Mouse (Mus musculus): ENCODE data around the gene Osbpl7. TPM values are rescaled to one million over a fixed set of nuclear protein-coding genes. Genes with fewer than 3 reads are reported as not detected.

The Osbpl7 gene
- polyA plus RNA-seq, 1 experiment, result 9.1 TPM

GRCm38 (mm10) chr11:97018583-97019344 is 31.7 kb upstream of the Osbpl7 start:
- Histone ChIP-seq H3K27me3 (replicated peaks; ENCODE audit: control insufficient read depth, insufficient read depth, low read length) (peaks cover 5% of the 10 kb centered on the region), H3K4me3 (ENCODE audit: insufficient read depth, low read depth, low read length) (peak overlapping the region; percentile 18), H3K36me3 (ENCODE audit: control insufficient read depth, insufficient read depth, low read length) (no peaks in the 10 kb centered on the region), H3K27ac (ENCODE audit: insufficient read depth, low read depth, low read length) (no peak overlapping the region), H3K4me1 (ENCODE audit: control insufficient read depth, insufficient read depth, low read length) (no peaks in the 10 kb centered on the region)
- no peak for DNase-seq
- no peak for TF ChIP-seq POLR2A (IDR thresholded peaks at IDR 0.05; ENCODE audit: low read depth, low read length)
- no peak for TF ChIP-seq CTCF (conservative IDR thresholded peaks at IDR 0.05; ENCODE audit: insufficient read depth, insufficient read length, low read depth, low read length)
- WGBS, result 4% methylated on average over 68 of the region's 68 CpGs

GRCm38 (mm10) chr11:97019345-97019708 is 31.1 kb upstream of the Osbpl7 start:
- H3K4me3 ChIP-seq (ENCODE audit: insufficient read depth, low read depth, low read length), result no peak overlapping the region
- no peaks in the 10 kb centered on the region for H3K36me3 ChIP-seq (ENCODE audit: control insufficient read depth, insufficient read depth, low read length)
- no peak overlapping the region for H3K27ac ChIP-seq (ENCODE audit: insufficient read depth, low read depth, low read length)
- TF ChIP-seq POLR2A (IDR thresholded peaks at IDR 0.05; ENCODE audit: low read depth, low read length), result no peak
- TF ChIP-seq CTCF (conservative IDR thresholded peaks at IDR 0.05; ENCODE audit: insufficient read depth, insufficient read length, low read depth, low read length), result no peak
- peaks cover 5% of the 10 kb centered on the region for H3K27me3 ChIP-seq (replicated peaks; ENCODE audit: control insufficient read depth, insufficient read depth, low read length)
- H3K4me1 ChIP-seq (ENCODE audit: control insufficient read depth, insufficient read depth, low read length), result no peaks in the 10 kb centered on the region
- no peak for DNase-seq
- WGBS, result 41% methylated on average over 13 of the region's 13 CpGs

DNA sequence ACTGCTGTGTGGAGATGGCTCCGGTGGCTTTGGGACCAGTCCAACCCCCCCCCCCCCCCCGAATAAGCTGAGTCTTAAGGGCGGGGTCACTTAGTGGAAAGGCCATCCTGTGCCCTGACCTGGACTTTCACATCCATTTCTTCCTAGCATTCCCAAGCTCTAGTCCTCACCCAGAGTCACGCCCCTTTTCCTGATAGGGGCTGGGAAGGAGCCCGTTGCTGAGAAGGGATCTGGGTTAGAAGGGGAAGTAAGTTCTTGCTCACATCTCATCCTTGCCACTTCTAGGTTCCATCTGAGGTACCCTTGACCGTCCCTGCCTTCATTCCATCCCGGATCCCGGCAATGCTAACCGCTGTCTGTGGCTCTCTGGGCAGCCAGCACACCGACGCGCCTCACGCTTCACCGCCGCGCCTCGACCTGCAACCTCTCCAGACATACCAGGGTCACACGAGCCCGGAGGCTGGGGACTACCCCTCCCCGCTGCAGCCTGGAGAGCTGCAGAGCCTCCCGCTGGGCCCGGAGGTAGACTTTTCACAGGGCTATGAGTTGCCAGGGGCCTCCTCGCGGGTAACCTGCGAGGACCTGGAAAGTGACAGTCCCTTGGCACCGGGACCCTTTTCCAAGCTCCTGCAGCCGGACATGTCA is 29.2 kb upstream of the Osbpl7 start:
- DNase-seq, result peak; percentile 17
- TF ChIP-seq CTCF (conservative IDR thresholded peaks at IDR 0.05; ENCODE audit: insufficient read depth, insufficient read length, low read depth, low read length) (no peak), POLR2A (IDR thresholded peaks at IDR 0.05; ENCODE audit: low read depth, low read length) (no peak)
- H3K27ac ChIP-seq (ENCODE audit: insufficient read depth, low read depth, low read length), result no peak overlapping the region
- peaks cover 5% of the 10 kb centered on the region for H3K27me3 ChIP-seq (replicated peaks; ENCODE audit: control insufficient read depth, insufficient read depth, low read length)
- H3K4me3 ChIP-seq (ENCODE audit: insufficient read depth, low read depth, low read length), result peak overlapping the region; percentile 50
- no peaks in the 10 kb centered on the region for H3K36me3 ChIP-seq (ENCODE audit: control insufficient read depth, insufficient read depth, low read length)
- WGBS, result 2% methylated on average over 27 of the region's 27 CpGs
- no peaks in the 10 kb centered on the region for H3K4me1 ChIP-seq (ENCODE audit: control insufficient read depth, insufficient read depth, low read length)

DNA sequence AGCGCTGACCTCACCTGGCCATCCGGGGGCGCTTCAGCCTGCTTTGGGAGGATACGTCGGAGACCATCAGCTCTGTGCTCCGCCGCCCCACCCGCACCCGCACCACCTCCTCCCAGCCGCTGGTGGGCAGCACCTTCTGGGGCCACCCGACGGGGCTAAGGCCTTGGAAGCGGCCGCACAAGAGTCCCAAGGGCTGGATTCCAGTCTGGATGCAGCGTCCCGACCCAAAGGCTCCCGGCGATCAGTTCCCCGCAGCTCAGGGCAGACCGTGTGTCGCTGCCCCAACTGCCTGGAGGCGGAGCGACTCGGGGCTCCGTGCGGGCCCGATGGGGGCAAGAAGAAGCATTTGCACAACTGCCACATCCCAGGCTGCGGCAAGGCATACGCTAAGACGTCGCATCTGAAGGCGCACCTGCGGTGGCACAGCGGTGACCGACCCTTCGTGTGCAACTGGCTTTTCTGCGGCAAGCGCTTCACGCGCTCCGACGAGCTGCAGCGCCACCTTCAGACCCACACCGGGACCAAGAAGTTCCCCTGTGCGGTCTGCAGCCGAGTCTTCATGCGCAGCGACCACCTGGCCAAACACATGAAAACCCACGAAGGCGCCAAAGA is 28.4 kb upstream of the Osbpl7 start:
- no peak overlapping the region for H3K27ac ChIP-seq (ENCODE audit: insufficient read depth, low read depth, low read length)
- H3K27me3 ChIP-seq (replicated peaks; ENCODE audit: control insufficient read depth, insufficient read depth, low read length), result peaks cover 5% of the 10 kb centered on the region
- no peaks in the 10 kb centered on the region for H3K4me1 ChIP-seq (ENCODE audit: control insufficient read depth, insufficient read depth, low read length)
- TF ChIP-seq POLR2A (IDR thresholded peaks at IDR 0.05; ENCODE audit: low read depth, low read length) (no peak), CTCF (conservative IDR thresholded peaks at IDR 0.05; ENCODE audit: insufficient read depth, insufficient read length, low read depth, low read length) (peak; percentile 71)
- under 1% methylated on average over 50 of the region's 50 CpGs for WGBS
- peak; percentile 75 for DNase-seq
- no peaks in the 10 kb centered on the region for H3K36me3 ChIP-seq (ENCODE audit: control insufficient read depth, insufficient read depth, low read length)
- H3K4me3 ChIP-seq (ENCODE audit: insufficient read depth, low read depth, low read length), result peak overlapping the region; percentile 50

DNA sequence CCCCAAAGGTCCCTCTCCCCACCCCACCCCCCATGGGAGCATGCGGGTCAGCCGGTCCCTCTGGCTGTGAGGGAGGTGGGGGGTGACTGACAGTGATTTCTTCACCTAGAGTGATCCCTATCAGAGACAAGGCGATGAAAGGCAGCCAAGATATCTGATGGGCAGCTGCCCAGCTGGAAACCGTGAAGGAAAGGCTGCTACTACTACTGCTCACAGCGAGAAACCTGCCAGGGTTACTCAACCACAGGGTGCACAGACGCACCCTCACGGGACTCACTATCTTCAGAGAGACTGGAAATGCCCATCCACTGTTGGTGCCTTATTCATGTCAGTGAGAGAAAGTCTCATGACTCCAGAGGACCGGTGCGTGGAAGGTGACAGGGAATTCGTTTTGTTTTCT is 25.5 kb upstream of the Osbpl7 start:
- 69% methylated on average over 10 of the region's 10 CpGs for WGBS
- no peaks in the 10 kb centered on the region for H3K27me3 ChIP-seq (replicated peaks; ENCODE audit: control insufficient read depth, insufficient read depth, low read length)
- H3K36me3 ChIP-seq (ENCODE audit: control insufficient read depth, insufficient read depth, low read length), result no peaks in the 10 kb centered on the region
- no peaks in the 10 kb centered on the region for H3K4me1 ChIP-seq (ENCODE audit: control insufficient read depth, insufficient read depth, low read length)
- H3K4me3 ChIP-seq (ENCODE audit: insufficient read depth, low read depth, low read length), result no peak overlapping the region
- DNase-seq, result no peak
- H3K27ac ChIP-seq (ENCODE audit: insufficient read depth, low read depth, low read length), result no peak overlapping the region
- no peak for TF ChIP-seq CTCF (conservative IDR thresholded peaks at IDR 0.05; ENCODE audit: insufficient read depth, insufficient read length, low read depth, low read length)
- no peak for TF ChIP-seq POLR2A (IDR thresholded peaks at IDR 0.05; ENCODE audit: low read depth, low read length)

- Histone ChIP-seq H3K27ac (ENCODE audit: insufficient read depth, low read depth, low read length) (peak overlapping the region; percentile 46), H3K4me1 (ENCODE audit: control insufficient read depth, insufficient read depth, low read length) (peaks cover 3% of the 10 kb centered on the region; the same call in 1 of the 2 replicates), H3K4me3 (ENCODE audit: insufficient read depth, low read depth, low read length) (peak overlapping the region; percentile 25), H3K36me3 (ENCODE audit: control insufficient read depth, insufficient read depth, low read length) (no peaks in the 10 kb centered on the region), H3K27me3 (replicated peaks; ENCODE audit: control insufficient read depth, insufficient read depth, low read length) (no peaks in the 10 kb centered on the region)
- 8% methylated on average over 17 of the region's 17 CpGs for WGBS
- TF ChIP-seq CTCF (conservative IDR thresholded peaks at IDR 0.05; ENCODE audit: insufficient read depth, insufficient read length, low read depth, low read length), result peak; percentile 90
- TF ChIP-seq POLR2A (IDR thresholded peaks at IDR 0.05; ENCODE audit: low read depth, low read length), result no peak
- peak; percentile 89 for DNase-seq
These were observed 24.6 kb upstream of the Osbpl7 start for GRCm38 (mm10) chr11:97025721-97026344.
